Mouse (Mus musculus): ENCODE data around the gene Ank2. TPM values are rescaled to one million over a fixed set of nuclear protein-coding genes. Genes with fewer than 3 reads are reported as not detected.
"Not testable (repeated sequence)": the region's sequence is repeated elsewhere in the genome, so short reads cannot be mapped to it uniquely, and the experiment has no call there.

Gene Ank2
- polyA plus RNA-seq, 1 experiment from 2014 or later, result 0.46 TPM

DNA sequence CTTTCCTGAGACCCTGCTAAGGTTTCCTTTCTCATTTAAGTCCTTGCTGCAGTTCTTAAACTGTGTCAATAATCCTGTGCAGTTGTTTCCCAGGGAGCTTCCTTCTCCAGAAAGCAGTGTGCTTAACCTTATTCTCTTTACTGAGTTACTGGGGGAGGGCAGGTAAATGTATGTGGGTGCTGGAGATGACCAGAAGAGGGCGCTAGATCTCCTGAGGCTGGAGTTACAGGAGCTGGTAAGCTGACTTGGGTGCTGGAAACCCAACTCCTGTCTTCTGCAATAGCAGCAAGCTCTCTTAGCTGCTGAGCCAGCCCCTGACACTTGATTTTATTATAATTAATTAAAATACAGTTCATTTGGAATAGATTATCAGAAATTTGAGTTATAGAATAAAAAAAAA, 84.7 kb downstream of the Ank2 start:
- H3K27ac ChIP-seq, result no peak overlapping the region
- H3K79me2 ChIP-seq (ENCODE audit: inconsistent target), result no peaks in the 10 kb centered on the region
- WGBS (ENCODE audit: missing documents), result 29% methylated on average over 1 of the region's 1 CpGs
- no peaks in the 10 kb centered on the region for H3K36me3 ChIP-seq (ENCODE audit: inconsistent target)
- H3K4me3 ChIP-seq (ENCODE audit: inconsistent target), result no peak overlapping the region

GRCm38 (mm10) chr3:127408684-127409550, 90.2 kb downstream of the Ank2 start:
- H3K36me3 ChIP-seq (ENCODE audit: inconsistent target), result no peaks in the 10 kb centered on the region
- H3K27ac ChIP-seq, result no peak overlapping the region
- no peaks in the 10 kb centered on the region for H3K79me2 ChIP-seq (ENCODE audit: inconsistent target)
- H3K4me3 ChIP-seq (ENCODE audit: inconsistent target), result peak overlapping the region; percentile 23; the same call in 1 of the 2 replicates
- WGBS (ENCODE audit: missing documents), result 22% methylated on average over 23 of the region's 23 CpGs

GRCm38 (mm10) chr3:127407868-127408574, 91.1 kb downstream of the Ank2 start:
- no peaks in the 10 kb centered on the region for H3K36me3 ChIP-seq (ENCODE audit: inconsistent target)
- 34% methylated on average over 9 of the region's 9 CpGs for WGBS (ENCODE audit: missing documents)
- H3K27ac ChIP-seq, result no peak overlapping the region
- peak overlapping the region; percentile 23; the same call in 1 of the 2 replicates for H3K4me3 ChIP-seq (ENCODE audit: inconsistent target)
- no peaks in the 10 kb centered on the region for H3K79me2 ChIP-seq (ENCODE audit: inconsistent target)

DNA sequence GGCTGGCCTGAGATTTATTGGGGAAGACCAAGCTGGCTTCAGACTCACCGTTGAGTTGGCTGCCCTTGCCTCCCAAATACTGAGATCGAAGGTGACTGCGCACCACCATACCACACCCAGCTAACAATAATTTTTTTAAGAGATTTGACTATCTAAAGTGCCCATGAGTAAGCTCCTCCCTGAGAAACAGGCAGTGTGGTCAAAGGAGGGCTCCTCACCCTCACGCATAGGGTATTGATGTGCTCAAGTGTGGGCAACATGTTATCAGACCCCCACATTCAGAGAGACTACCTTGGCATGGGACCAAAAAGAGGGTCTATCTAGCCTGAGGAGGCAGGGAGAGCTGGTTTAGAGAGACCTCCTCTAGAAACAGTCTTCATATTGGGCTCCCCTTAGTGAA, 92.3 kb downstream of the Ank2 start:
- no peaks in the 10 kb centered on the region for H3K36me3 ChIP-seq (ENCODE audit: inconsistent target)
- no peak overlapping the region for H3K4me3 ChIP-seq (ENCODE audit: inconsistent target)
- no peak overlapping the region for H3K27ac ChIP-seq
- no peaks in the 10 kb centered on the region for H3K79me2 ChIP-seq (ENCODE audit: inconsistent target)
- 98% methylated on average over 4 of the region's 4 CpGs for WGBS (ENCODE audit: missing documents)

- Histone ChIP-seq H3K4me3 (ENCODE audit: inconsistent target) (no peak overlapping the region), H3K36me3 (ENCODE audit: inconsistent target) (no peaks in the 10 kb centered on the region), H3K27ac (no peak overlapping the region), H3K79me2 (ENCODE audit: inconsistent target) (no peaks in the 10 kb centered on the region)
- WGBS (ENCODE audit: missing documents), result 96% methylated on average over 3 of the region's 3 CpGs
Observed at GRCm38 (mm10) chr3:127404371-127404770, 94.8 kb downstream of the Ank2 start.

GRCm38 (mm10) chr3:127400976-127401375, 98.2 kb downstream of the Ank2 start:
- H3K79me2 ChIP-seq (ENCODE audit: inconsistent target), result no peaks in the 10 kb centered on the region
- H3K4me3 ChIP-seq (ENCODE audit: inconsistent target), result no peak overlapping the region
- no peaks in the 10 kb centered on the region for H3K36me3 ChIP-seq (ENCODE audit: inconsistent target)
- WGBS (ENCODE audit: missing documents), result 92% methylated on average over 5 of the region's 5 CpGs
- no peak overlapping the region for H3K27ac ChIP-seq

- not testable (repeated sequence) for H3K27ac ChIP-seq; H3K36me3 ChIP-seq (ENCODE audit: inconsistent target); H3K79me2 ChIP-seq (ENCODE audit: inconsistent target); H3K4me3 ChIP-seq (ENCODE audit: inconsistent target)
- 50% methylated on average over 1 of the region's 3 CpGs for WGBS (ENCODE audit: missing documents)
Observed at GRCm38 (mm10) chr3:127400468-127400867, 98.7 kb downstream of the Ank2 start.

GRCm38 (mm10) chr3:127397774-127398173, 101.4 kb downstream of the Ank2 start:
- 95% methylated on average over 9 of the region's 9 CpGs for WGBS (ENCODE audit: missing documents)
- H3K27ac ChIP-seq, result no peak overlapping the region
- H3K79me2 ChIP-seq (ENCODE audit: inconsistent target), result no peaks in the 10 kb centered on the region
- no peak overlapping the region for H3K4me3 ChIP-seq (ENCODE audit: inconsistent target)
- H3K36me3 ChIP-seq (ENCODE audit: inconsistent target), result no peaks in the 10 kb centered on the region

DNA sequence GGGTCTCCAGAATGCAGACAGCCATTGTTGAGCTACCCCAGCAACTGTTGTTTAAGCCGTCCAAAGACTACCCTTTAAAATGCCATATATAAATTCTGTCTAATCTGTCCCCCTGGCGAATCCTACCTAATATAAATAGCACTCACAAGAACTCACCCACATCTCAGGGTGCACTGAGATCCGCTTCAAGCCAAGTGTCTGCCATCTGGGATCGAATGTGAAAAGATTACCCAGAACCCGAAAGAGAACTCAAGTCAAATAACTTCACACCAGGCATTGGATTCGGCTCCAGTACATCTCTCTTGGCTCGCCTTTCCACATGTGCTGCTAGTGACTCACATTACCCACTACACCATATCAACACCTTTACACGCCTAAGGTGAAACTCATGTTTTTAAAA, 103.9 kb downstream of the Ank2 start:
- Histone ChIP-seq H3K36me3 (ENCODE audit: inconsistent target) (no peaks in the 10 kb centered on the region), H3K79me2 (ENCODE audit: inconsistent target) (no peaks in the 10 kb centered on the region), H3K4me3 (ENCODE audit: inconsistent target) (no peak overlapping the region), H3K27ac (no peak overlapping the region)
- 98% methylated on average over 8 of the region's 8 CpGs for WGBS (ENCODE audit: missing documents)

GRCm38 (mm10) chr3:127387016-127387517, 112.1 kb downstream of the Ank2 start:
- H3K4me3 ChIP-seq (ENCODE audit: inconsistent target), result no peak overlapping the region
- 95% methylated on average over 13 of the region's 14 CpGs for WGBS (ENCODE audit: missing documents)

GRCm38 (mm10) chr3:127383231-127383630, 115.9 kb downstream of the Ank2 start:
- WGBS (ENCODE audit: missing documents), result 93% methylated on average over 3 of the region's 3 CpGs
- Histone ChIP-seq H3K4me3 (ENCODE audit: inconsistent target) (no peak overlapping the region), H3K27ac (no peak overlapping the region), H3K79me2 (ENCODE audit: inconsistent target) (no peaks in the 10 kb centered on the region), H3K36me3 (ENCODE audit: inconsistent target) (no peaks in the 10 kb centered on the region)

More at GRCm38 (mm10) chr3:127387016-127387517, 112.1 kb downstream of the Ank2 start:
- H3K36me3 ChIP-seq (ENCODE audit: inconsistent target), result no peaks in the 10 kb centered on the region
- no peak overlapping the region for H3K27ac ChIP-seq
- H3K79me2 ChIP-seq (ENCODE audit: inconsistent target), result no peaks in the 10 kb centered on the region

DNA sequence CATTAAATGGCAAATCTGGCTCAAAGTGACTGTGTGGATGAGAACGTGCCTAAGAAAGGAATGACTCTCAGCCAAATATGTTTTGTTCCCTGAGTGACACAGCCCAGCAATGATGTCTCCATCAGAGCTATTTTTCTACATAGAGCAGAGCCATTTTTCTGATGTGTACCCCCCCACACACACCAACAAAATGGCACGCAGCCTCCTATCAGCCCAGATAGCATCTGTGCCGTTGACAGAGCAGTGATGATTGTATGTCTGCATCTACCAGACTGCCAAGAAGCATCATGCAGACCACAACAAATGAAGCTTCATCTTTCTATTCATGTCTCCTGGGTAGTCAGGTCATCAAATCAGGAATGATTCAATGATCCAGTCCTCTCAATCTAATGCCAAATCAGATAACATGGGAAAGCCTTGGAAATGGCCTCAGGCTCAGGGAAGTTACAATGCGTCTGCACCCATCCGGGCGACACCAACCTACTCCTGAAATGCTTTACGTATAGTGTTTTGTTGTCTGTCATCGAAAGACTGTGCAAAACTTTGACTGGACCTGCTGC, 122.2 kb downstream of the Ank2 start:
- Histone ChIP-seq H3K79me2 (ENCODE audit: inconsistent target) (no peaks in the 10 kb centered on the region), H3K36me3 (ENCODE audit: inconsistent target) (no peaks in the 10 kb centered on the region), H3K4me3 (ENCODE audit: inconsistent target) (no peak overlapping the region), H3K27ac (no peak overlapping the region)
- whole genome bisulfite sequencing (ENCODE audit: missing documents), result 95% methylated on average over 8 of the region's 8 CpGs

DNA sequence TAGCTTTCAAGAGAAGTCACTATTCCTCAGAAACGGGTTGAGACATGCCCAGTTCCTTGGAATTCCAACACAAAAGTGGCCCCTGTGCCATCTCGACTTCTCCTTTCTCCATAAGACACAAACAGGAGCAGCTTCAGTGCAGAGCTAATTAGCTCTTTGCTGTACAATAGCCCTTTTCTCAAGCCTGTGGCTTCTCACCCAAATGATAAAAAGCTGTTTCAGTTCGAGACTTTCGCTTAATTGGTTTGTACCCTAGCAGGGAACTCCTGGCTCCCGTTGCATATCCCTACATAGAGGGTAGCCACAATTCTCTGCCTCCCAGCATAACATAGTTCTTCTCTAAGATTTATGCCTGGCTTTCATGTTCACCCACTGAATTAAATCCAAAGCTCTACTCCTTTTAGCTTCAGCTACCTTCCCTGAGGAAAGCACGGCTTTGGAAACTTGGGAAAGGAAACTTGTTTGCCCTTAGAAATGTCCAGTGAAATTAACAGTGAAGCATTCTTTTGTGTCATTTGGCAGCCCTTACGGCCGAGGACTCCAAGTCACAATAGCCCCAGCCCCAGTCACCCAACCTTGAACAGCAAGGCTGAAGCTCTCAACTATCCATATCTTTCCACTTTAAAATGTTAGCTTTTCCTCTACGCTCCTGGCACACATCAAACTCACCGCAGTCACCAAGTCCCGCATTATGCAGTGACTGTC, 123.0 kb downstream of the Ank2 start:
- Histone ChIP-seq H3K4me3 (ENCODE audit: inconsistent target) (no peak overlapping the region), H3K79me2 (ENCODE audit: inconsistent target) (no peaks in the 10 kb centered on the region), H3K36me3 (ENCODE audit: inconsistent target) (no peaks in the 10 kb centered on the region), H3K27ac (no peak overlapping the region)
- 88% methylated on average over 11 of the region's 11 CpGs for WGBS (ENCODE audit: missing documents)

DNA sequence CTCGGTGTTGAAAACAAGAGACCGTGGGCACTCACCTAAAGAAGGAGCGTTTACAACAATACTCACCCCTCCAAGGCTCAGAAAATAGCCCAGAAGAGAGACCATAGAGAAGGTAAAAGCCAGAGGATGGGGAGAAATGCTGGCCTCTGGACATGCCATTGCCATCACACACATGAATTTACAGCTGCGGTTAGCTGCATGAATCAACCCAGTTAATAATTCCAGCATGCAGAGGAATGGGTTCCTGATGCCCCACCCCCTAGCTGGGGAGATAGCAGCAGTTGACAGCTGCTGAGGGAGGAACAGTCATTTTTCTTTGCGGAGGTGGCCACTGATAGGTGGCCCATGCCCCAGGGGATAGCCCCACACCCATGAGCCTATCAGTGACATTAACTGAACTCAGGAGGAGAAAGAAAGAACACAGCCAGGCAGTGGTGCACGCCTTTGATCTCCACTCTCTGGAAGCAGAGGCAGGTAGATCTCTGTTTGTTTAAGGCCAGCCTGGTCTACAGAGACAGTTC, 124.9 kb downstream of the Ank2 start:
- H3K4me3 ChIP-seq (ENCODE audit: inconsistent target), result no peak overlapping the region
- no peaks in the 10 kb centered on the region for H3K79me2 ChIP-seq (ENCODE audit: inconsistent target)
- WGBS (ENCODE audit: missing documents), result 91% methylated on average over 6 of the region's 6 CpGs
- H3K27ac ChIP-seq, result no peak overlapping the region
- no peaks in the 10 kb centered on the region for H3K36me3 ChIP-seq (ENCODE audit: inconsistent target)
